Mouse (Mus musculus): Measurements from ENCODE around the gene Crip1. TPM values are rescaled to one million over a fixed set of nuclear protein-coding genes. Genes with fewer than 3 reads are reported as not detected.

The Crip1 gene
- polyA plus RNA-seq, 1 experiment = 1,644 TPM

DNA sequence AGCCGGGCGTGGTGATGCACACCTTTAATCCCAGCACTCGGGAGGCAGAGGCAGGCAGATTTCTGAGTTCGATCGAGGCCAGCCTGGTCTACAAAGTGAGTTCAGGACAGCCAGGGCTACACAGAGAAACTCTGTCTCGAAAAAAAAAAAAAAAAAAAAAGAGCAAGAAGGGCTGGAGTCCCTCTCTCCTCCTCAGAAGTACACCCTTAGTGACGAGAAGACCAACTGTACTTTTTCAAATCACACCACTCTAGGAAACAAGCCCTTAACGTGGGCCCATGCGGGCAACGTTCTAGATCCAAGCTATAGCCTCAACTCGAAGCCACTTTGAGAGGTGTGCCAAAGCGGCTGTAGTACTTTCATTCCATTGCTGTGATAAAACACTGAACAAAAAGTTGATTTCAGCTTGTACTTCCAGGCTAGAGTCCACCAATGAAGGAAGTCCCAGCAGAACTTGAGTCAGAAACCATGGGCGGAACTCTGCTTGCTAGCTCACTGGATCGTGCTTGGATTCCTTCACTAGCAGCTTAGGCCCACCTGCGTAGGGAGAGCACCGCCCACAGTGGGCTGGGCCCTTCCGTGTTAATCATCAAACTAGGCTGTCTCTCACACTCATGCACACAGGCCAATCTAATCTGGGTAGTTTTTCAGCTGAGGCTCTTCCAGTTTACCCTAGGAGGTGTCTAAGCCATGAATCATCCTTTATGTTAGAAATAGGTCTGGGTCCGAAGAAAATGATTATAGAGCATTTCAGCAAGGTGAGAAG is 31.0 kb downstream of the Crip1 start:
- no peak overlapping the region for H3K4me3 ChIP-seq (ENCODE audit: insufficient read depth, poor library complexity, severe bottlenecking)
- no peaks in the 10 kb centered on the region for H3K27me3 ChIP-seq (ENCODE audit: control insufficient read depth, insufficient read depth, insufficient read length)
- no peaks in the 10 kb centered on the region for H3K79me2 ChIP-seq (ENCODE audit: control insufficient read depth, insufficient read depth)
- no peaks in the 10 kb centered on the region for H3K36me3 ChIP-seq (ENCODE audit: control insufficient read depth, insufficient read depth)
- H3ac ChIP-seq (ENCODE audit: control insufficient read depth, insufficient read length, low read depth) = no peak overlapping the region
- H3K79me3 ChIP-seq (ENCODE audit: low read depth) = no peaks in the 10 kb centered on the region
- no peak for TF ChIP-seq MYOG (IDR thresholded peaks at IDR 0.05; ENCODE audit: control insufficient read depth, extremely low read depth, insufficient read length)

DNA sequence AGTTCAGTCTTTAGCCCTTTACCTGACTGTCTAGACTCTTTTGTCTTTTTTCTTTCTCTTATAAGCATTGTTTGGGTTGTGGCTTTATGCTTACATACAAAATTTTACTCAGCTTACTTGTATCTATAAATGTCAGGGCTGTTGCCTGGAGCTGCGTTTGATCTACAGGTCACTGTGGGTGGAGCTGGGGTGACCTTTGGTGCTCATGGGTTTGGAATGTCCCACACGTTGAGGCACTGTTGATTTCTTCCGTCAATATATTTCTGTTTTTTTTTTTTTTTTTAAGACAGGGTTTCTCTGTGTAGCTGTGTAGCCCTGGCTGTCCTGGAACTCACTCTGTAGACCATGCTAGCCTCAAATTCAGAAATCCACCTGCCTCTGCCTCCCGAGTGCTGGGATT is 34.9 kb downstream of the Crip1 start:
- Histone ChIP-seq H3ac (ENCODE audit: control insufficient read depth, insufficient read length, low read depth) (no peak overlapping the region), H3K27me3 (ENCODE audit: control insufficient read depth, insufficient read depth, insufficient read length) (peaks cover 5% of the 10 kb centered on the region), H3K79me3 (ENCODE audit: low read depth) (no peaks in the 10 kb centered on the region), H3K4me3 (ENCODE audit: insufficient read depth, poor library complexity, severe bottlenecking) (no peak overlapping the region), H3K79me2 (ENCODE audit: control insufficient read depth, insufficient read depth) (no peaks in the 10 kb centered on the region), H3K36me3 (ENCODE audit: control insufficient read depth, insufficient read depth) (no peaks in the 10 kb centered on the region)
- TF ChIP-seq MAX (IDR thresholded peaks at IDR 0.05) = no peak
- TF ChIP-seq FOSL1 (IDR thresholded peaks at IDR 0.05; ENCODE audit: insufficient read depth, low read length, poor library complexity, severe bottlenecking) = no peak
- TF ChIP-seq CEBPB (IDR thresholded peaks at IDR 0.05; ENCODE audit: low read depth) = no peak
- TF ChIP-seq USF1 (IDR thresholded peaks at IDR 0.05; ENCODE audit: low read depth) = no peak
- TF ChIP-seq CTCF (IDR thresholded peaks at IDR 0.05; ENCODE audit: control insufficient read depth, insufficient read depth, insufficient read length) = no peak

GRCm38 (mm10) chr12:113184945-113185344 is 38.8 kb downstream of the Crip1 start:
- TF ChIP-seq MYOG (IDR thresholded peaks at IDR 0.05; ENCODE audit: control insufficient read depth, extremely low read depth, insufficient read length) = no peak
- TF ChIP-seq FOSL1 (IDR thresholded peaks at IDR 0.05; ENCODE audit: insufficient read depth, low read length, poor library complexity, severe bottlenecking) = no peak
- no peak for TF ChIP-seq MYOD1 (IDR thresholded peaks at IDR 0.05; ENCODE audit: control insufficient read depth, insufficient read length, low read depth)
- no peak for TF ChIP-seq CTCF (IDR thresholded peaks at IDR 0.05; ENCODE audit: control insufficient read depth, insufficient read depth, insufficient read length)
- no peak for TF ChIP-seq USF1 (IDR thresholded peaks at IDR 0.05; ENCODE audit: low read depth)
- no peak for TF ChIP-seq MAX (IDR thresholded peaks at IDR 0.05)
- no peak for TF ChIP-seq CEBPB (IDR thresholded peaks at IDR 0.05; ENCODE audit: low read depth)
- Histone ChIP-seq H3K36me3 (ENCODE audit: control insufficient read depth, insufficient read depth) (no peaks in the 10 kb centered on the region), H3K79me2 (ENCODE audit: control insufficient read depth, insufficient read depth) (no peaks in the 10 kb centered on the region), H3K79me3 (ENCODE audit: low read depth) (no peaks in the 10 kb centered on the region), H3K4me3 (ENCODE audit: insufficient read depth, poor library complexity, severe bottlenecking) (no peak overlapping the region), H3K27me3 (ENCODE audit: control insufficient read depth, insufficient read depth, insufficient read length) (peaks cover 5% of the 10 kb centered on the region), H3ac (ENCODE audit: control insufficient read depth, insufficient read length, low read depth) (no peak overlapping the region)

- TF ChIP-seq CEBPB (IDR thresholded peaks at IDR 0.05; ENCODE audit: low read depth) (no peak), USF1 (IDR thresholded peaks at IDR 0.05; ENCODE audit: low read depth) (no peak), MYOG (IDR thresholded peaks at IDR 0.05; ENCODE audit: control insufficient read depth, extremely low read depth, insufficient read length) (no peak), FOSL1 (IDR thresholded peaks at IDR 0.05; ENCODE audit: insufficient read depth, low read length, poor library complexity, severe bottlenecking) (no peak), MYOD1 (IDR thresholded peaks at IDR 0.05; ENCODE audit: control insufficient read depth, insufficient read length, low read depth) (no peak), MAX (IDR thresholded peaks at IDR 0.05) (no peak)
- H3K36me3 ChIP-seq (ENCODE audit: control insufficient read depth, insufficient read depth) = no peaks in the 10 kb centered on the region
- H3ac ChIP-seq (ENCODE audit: control insufficient read depth, insufficient read length, low read depth) = peak within 1 kb of the TSS; percentile 49
- H3K79me2 ChIP-seq (ENCODE audit: control insufficient read depth, insufficient read depth) = no peaks in the 10 kb centered on the region
- H3K79me3 ChIP-seq (ENCODE audit: low read depth) = no peaks in the 10 kb centered on the region
- peak within 1 kb of the TSS; percentile 14 for H3K4me3 ChIP-seq (ENCODE audit: insufficient read depth, poor library complexity, severe bottlenecking)
- H3K27me3 ChIP-seq (ENCODE audit: control insufficient read depth, insufficient read depth, insufficient read length) = peaks cover 5% of the 10 kb centered on the region
These were observed 39.6 kb downstream of the Crip1 start, which contains the start of gene Tmem121 for GRCm38 (mm10) chr12:113185442-113186291. Gene Tmem121, plus strand, starts transcription at chr12:113185930.

- no peaks in the 10 kb centered on the region for H3K79me3 ChIP-seq (ENCODE audit: low read depth)
- no peaks in the 10 kb centered on the region for H3K79me2 ChIP-seq (ENCODE audit: control insufficient read depth, insufficient read depth)
- no peak for TF ChIP-seq MAX (IDR thresholded peaks at IDR 0.05)
- no peak for TF ChIP-seq CTCF (IDR thresholded peaks at IDR 0.05; ENCODE audit: control insufficient read depth, insufficient read depth, insufficient read length)
- no peak for TF ChIP-seq USF1 (IDR thresholded peaks at IDR 0.05; ENCODE audit: low read depth)
- no peak for TF ChIP-seq FOSL1 (IDR thresholded peaks at IDR 0.05; ENCODE audit: insufficient read depth, low read length, poor library complexity, severe bottlenecking)
- TF ChIP-seq CEBPB (IDR thresholded peaks at IDR 0.05; ENCODE audit: low read depth) = no peak
- TF ChIP-seq MYOG (IDR thresholded peaks at IDR 0.05; ENCODE audit: control insufficient read depth, extremely low read depth, insufficient read length) = no peak
- no peak for TF ChIP-seq MYOD1 (IDR thresholded peaks at IDR 0.05; ENCODE audit: control insufficient read depth, insufficient read length, low read depth)
- peaks cover 5% of the 10 kb centered on the region for H3K27me3 ChIP-seq (ENCODE audit: control insufficient read depth, insufficient read depth, insufficient read length)
- H3K4me3 ChIP-seq (ENCODE audit: insufficient read depth, poor library complexity, severe bottlenecking) = peak overlapping the region; percentile 11
- H3ac ChIP-seq (ENCODE audit: control insufficient read depth, insufficient read length, low read depth) = peak overlapping the region; percentile 26
- H3K36me3 ChIP-seq (ENCODE audit: control insufficient read depth, insufficient read depth) = no peaks in the 10 kb centered on the region
These were observed 40.4 kb downstream of the Crip1 start for GRCm38 (mm10) chr12:113186326-113187010.
